Mouse (Mus musculus) E14TG2a.4 (cell line): ENCODE results near the gene Chrna9.

Experiments
- CTCF ChIP-seq: conservative IDR thresholded peaks from 2 replicates; pipeline ENCODE4 v1.5.1; 2014; ENCODE audit warnings: low read length
- POU5F1 ChIP-seq: IDR thresholded peaks from 2 replicates; pipeline ENCODE4 v1.6.1; 2014; ENCODE audit warnings: low read length, borderline replicate concordance

DNA sequence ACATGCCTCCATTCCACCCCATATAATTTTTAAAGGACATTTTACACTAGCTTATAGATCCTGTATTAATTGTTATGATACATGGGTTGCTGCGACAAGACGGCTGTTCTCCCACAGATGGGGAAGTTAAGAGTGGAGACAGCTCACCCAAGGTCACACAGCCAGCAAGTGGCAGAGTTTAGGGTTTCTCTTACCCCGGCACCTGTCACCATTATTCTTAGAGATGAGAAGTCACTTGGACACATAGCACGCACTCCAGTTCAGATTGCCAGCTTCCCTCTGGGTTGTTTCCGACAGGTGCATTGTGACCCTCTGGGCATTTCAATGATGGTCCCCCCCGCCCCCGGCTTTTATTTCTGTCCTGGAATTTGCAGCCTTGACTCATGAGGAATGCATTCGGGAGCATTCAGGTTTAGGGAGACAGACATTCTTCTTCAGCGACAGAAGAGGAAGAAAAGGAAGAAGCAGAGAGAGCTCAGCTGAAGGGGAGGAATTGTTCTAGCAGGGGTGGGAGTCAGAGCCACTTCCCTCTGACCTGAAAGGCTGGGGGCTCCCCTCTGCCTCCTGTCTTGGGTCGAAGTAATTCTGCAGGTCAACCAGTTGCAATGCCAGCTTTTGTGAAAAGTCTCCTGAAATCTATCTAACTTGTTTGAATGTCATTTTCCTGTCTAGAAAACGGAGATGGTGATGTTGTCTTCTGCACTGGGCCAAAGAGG lies 2.4 kb downstream of the Chrna9 start:
- TF ChIP-seq CTCF, result no peak
- TF ChIP-seq POU5F1, result no peak
